8 mouse cellular contexts compared by ENCODE assay signal in genomic region chr2:156720675-156721553, GRCm38 (mm10). TPM values are rescaled to one million over a fixed set of nuclear protein-coding genes. Genes with fewer than 3 reads are reported as not detected.
DNase-seq lines count a peak whose midpoint lies in the region; ATAC-seq and TF ChIP-seq lines count a peak whose summit lies in the region.

No protein-coding gene starts in this region.

- no peaks in the 10 kb centered on the region for H3K27me3 ChIP-seq in heart, embryonic 11.5 days (ENCODE audit: control insufficient read depth, insufficient read depth, low read length)
- H3K27me3 ChIP-seq in kidney, embryonic 15.5 days: no peaks in the 10 kb centered on the region

- peak overlapping the region; percentile 96 for H3K4me3 ChIP-seq in heart, embryonic 11.5 days (ENCODE audit: low read depth, low read length)
- H3K4me3 ChIP-seq in kidney, embryonic 15.5 days (replicated peaks): peak overlapping the region; percentile 81

- no peaks in the 10 kb centered on the region for H3K36me3 ChIP-seq in heart, embryonic 11.5 days (ENCODE audit: control insufficient read depth, insufficient read depth, low read length)
- H3K36me3 ChIP-seq in kidney, embryonic 15.5 days: no peaks in the 10 kb centered on the region

- H3K4me2 ChIP-seq in heart, embryonic 11.5 days: peak overlapping the region; percentile 87
- H3K4me2 ChIP-seq in kidney, embryonic 15.5 days: peak overlapping the region; percentile 80

- peak; percentile 89 for ATAC-seq in erythroblast, adult 5-6 weeks (replicated peaks; ENCODE audit: low FRiP score, poor library complexity, severe bottlenecking)
- ATAC-seq in heart, embryonic 11.5 days (replicated peaks; ENCODE audit: insufficient number of reproducible peaks, low FRiP score, low TSS enrichment): peak; percentile 87
- ATAC-seq in kidney, embryonic 15.5 days (replicated peaks; ENCODE audit: low FRiP score): peak; percentile 92

- H3K4me1 ChIP-seq in heart, embryonic 11.5 days (ENCODE audit: control insufficient read depth, insufficient read depth, low read length): peaks cover 61% of the 10 kb centered on the region
- H3K4me1 ChIP-seq in kidney, embryonic 15.5 days: peaks cover 76% of the 10 kb centered on the region

- H3K27ac ChIP-seq in heart, embryonic 11.5 days (ENCODE audit: low read depth, low read length): peak overlapping the region; percentile 92
- H3K27ac ChIP-seq in kidney, embryonic 15.5 days: peak overlapping the region; percentile 85

- no peaks in the 10 kb centered on the region for H3K9me3 ChIP-seq in heart, embryonic 11.5 days (replicated peaks; ENCODE audit: control insufficient read depth, low read length)
- H3K9me3 ChIP-seq in kidney, embryonic 15.5 days (replicated peaks): no peaks in the 10 kb centered on the region

- peak; percentile 91 for TF ChIP-seq POLR2A in brain, embryonic 14.5 days (IDR thresholded peaks at IDR 0.05; ENCODE audit: borderline replicate concordance, extremely low read depth, insufficient read depth, insufficient read length, poor library complexity, severe bottlenecking)

- under 1% methylated on average over 108 of the region's 114 CpGs for WGBS in heart, embryonic 11.5 days (ENCODE audit: insufficient replicate concordance)
- under 1% methylated on average over 82 of the region's 114 CpGs for WGBS in kidney, embryonic 15.5 days

- TF ChIP-seq CTCF in brain, embryonic 14.5 days (IDR thresholded peaks at IDR 0.05; ENCODE audit: borderline replicate concordance, extremely low read depth, insufficient read depth, insufficient read length): peak; percentile 54; the same call in 1 of the 2 replicates

- DNase-seq in CD4-positive helper T cell, adult 2 months (ENCODE audit: low read depth, low spot score): peak; percentile 92
- DNase-seq in brain, embryonic 14.5 days (ENCODE audit: low read depth): peak; percentile 98
- peak; percentile 97 for DNase-seq in liver
- DNase-seq in monocyte, adult 2 months (ENCODE audit: low read depth in 1 of 2, low spot score in 2 of 2): peak; percentile 68 to 80
- peak; percentile 86 to 91 for DNase-seq in spleen, postnatal 14 days (ENCODE audit: low spot score in 2 of 2)

- peak overlapping the region; percentile 97 for H3K9ac ChIP-seq in heart, embryonic 11.5 days (ENCODE audit: low read depth, low read length)
- peak overlapping the region; percentile 95 for H3K9ac ChIP-seq in kidney, embryonic 15.5 days

RNA-seq across cellular contexts. Expression of gene Myl9, which starts 54.3 kb away (rescaled TPM):
- 22.2 and 40.0 TPM in 2 replicates for polyA plus RNA-seq in brain, embryonic 14.5 days (2012; rRNA removed)
- 1.3 and 4.4 TPM in 2 replicates for total RNA-seq in erythroblast, adult 5-6 weeks (2015; ENCODE audit: low replicate concordance)
- total RNA-seq in erythroblast, adult 5-6 weeks (2017; ENCODE audit: low replicate concordance): 0.60 and 2.5 TPM in 2 replicates
- polyA plus RNA-seq in heart, embryonic 11.5 days (2014; fragmentation: Nextera tagmentation; extraction: Ambion mirVana): 2,229 and 2,268 TPM in 2 replicates
- polyA plus RNA-seq in kidney, embryonic 15.5 days (2015; fragmentation: Nextera tagmentation; extraction: Ambion mirVana): 305 and 466 TPM in 2 replicates

Comparison
In these comparisons a context has a peak if more than half of its experiments do, and no peak if none do; other contexts are left out.
1. Peak in every context shown above with its lines: DNase-seq, ATAC-seq, H3K4me3 ChIP-seq and H3K27ac ChIP-seq.